In the genomic region with DNA sequence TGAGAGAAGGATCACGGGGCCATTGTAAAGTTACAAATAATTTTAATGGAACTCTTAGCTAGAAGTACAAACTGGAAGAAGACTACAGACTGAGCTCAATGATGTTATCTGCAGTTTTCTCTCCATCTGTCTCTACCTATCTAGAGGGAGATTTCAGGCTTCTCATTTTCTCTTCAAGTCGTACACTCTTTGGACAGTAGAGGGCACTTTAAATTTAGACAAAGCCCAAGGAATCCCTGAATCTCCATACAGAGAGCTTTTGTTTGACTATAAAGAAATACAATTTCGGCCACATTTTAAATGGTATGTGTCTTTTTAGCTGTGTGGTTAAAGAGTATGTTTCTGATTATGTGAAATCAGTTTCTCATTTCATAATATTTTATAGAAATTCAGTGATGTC, we compare ENCODE assay signal across 10 mouse cellular contexts.
DNase-seq lines count a peak whose midpoint lies in the region; ATAC-seq and TF ChIP-seq lines count a peak whose summit lies in the region.
"Had no signal": no experiment of that assay in that cellular context is flagged by ENCODE, and none has a peak within 500 bp of the region (broad histone marks: within the 10 kb centered on the region; RNA-seq: fewer than 3 reads in every experiment).

No protein-coding gene starts in this region.

- peak; percentile 69 for TF ChIP-seq CTCF in heart, adult 2 months (IDR thresholded peaks at IDR 0.05)
- peak; percentile 60 for TF ChIP-seq CTCF in lung, postnatal 0 days (IDR thresholded peaks at IDR 0.05)

- no peak for ATAC-seq in heart, embryonic 11.5 days (replicated peaks; ENCODE audit: insufficient number of reproducible peaks, low FRiP score, low TSS enrichment)
- ATAC-seq in lung, postnatal 0 days = no peak
- peak; percentile 78 for ATAC-seq in hindbrain, embryonic 14.5 days (ENCODE audit: low FRiP score)

- no peak for TF ChIP-seq POLR2A in heart, adult 2 months (IDR thresholded peaks at IDR 0.05; ENCODE audit: insufficient read depth, low read depth, low read length)

- H3K27ac ChIP-seq in heart, adult 2 months = no peak overlapping the region
- H3K27ac ChIP-seq in heart, embryonic 11.5 days (ENCODE audit: low read depth, low read length) = no peak overlapping the region
- H3K27ac ChIP-seq in lung, postnatal 0 days (ENCODE audit: low read length) = no peak overlapping the region
- H3K27ac ChIP-seq in hindbrain, embryonic 14.5 days = no peak overlapping the region
- H3K27ac ChIP-seq: embryonic facial prominence, embryonic 13.5 days; stomach, embryonic 15.5 days had no signal

- no peak for TF ChIP-seq EP300 in heart, adult 2 months (IDR thresholded peaks at IDR 0.05; ENCODE audit: insufficient read depth, low read depth, low read length)
- no peak for TF ChIP-seq EP300 in lung, postnatal 0 days (IDR thresholded peaks at IDR 0.05)

- no peak for DNase-seq in heart, adult 2 months
- peak; percentile 56 for DNase-seq in lung, postnatal 0 days (ENCODE audit: low spot score)
- DNase-seq in lung, postnatal 4 days = no peak
- DNase-seq in hindbrain, embryonic 14.5 days (ENCODE audit: low spot score) = peak; percentile 85
- peak; percentile 38 for DNase-seq in telencephalon, adult 2 months (ENCODE audit: low read depth, low spot score)
- no peak for DNase-seq in adrenal gland, postnatal 4 days (ENCODE audit: low spot score in 2 of 2)
- no peak for DNase-seq in adrenal gland, adult 18-20 months (ENCODE audit: low spot score in 2 of 2)

- H3K9me3 ChIP-seq in heart, embryonic 11.5 days (replicated peaks; ENCODE audit: control insufficient read depth, low read length) = no peaks in the 10 kb centered on the region
- H3K9me3 ChIP-seq in lung, postnatal 0 days (ENCODE audit: low read length) = no peaks in the 10 kb centered on the region
- H3K9me3 ChIP-seq in hindbrain, embryonic 14.5 days (ENCODE audit: control insufficient read depth, low read length) = no peaks in the 10 kb centered on the region
- H3K9me3 ChIP-seq: embryonic facial prominence, embryonic 13.5 days; stomach, embryonic 15.5 days had no signal

- H3K36me3 ChIP-seq in heart, adult 2 months (ENCODE audit: control insufficient read depth, insufficient read depth, low read length) = no peaks in the 10 kb centered on the region
- H3K36me3 ChIP-seq in heart, embryonic 11.5 days (ENCODE audit: control insufficient read depth, insufficient read depth, low read length) = no peaks in the 10 kb centered on the region
- no peaks in the 10 kb centered on the region for H3K36me3 ChIP-seq in lung, postnatal 0 days (ENCODE audit: insufficient read depth, low read length)
- no peaks in the 10 kb centered on the region for H3K36me3 ChIP-seq in hindbrain, embryonic 14.5 days (replicated peaks; ENCODE audit: control insufficient read depth, insufficient read depth)
- H3K36me3 ChIP-seq: embryonic facial prominence, embryonic 13.5 days; stomach, embryonic 15.5 days had no signal

- H3K4me2 ChIP-seq in heart, embryonic 11.5 days = no peak overlapping the region
- no peak overlapping the region for H3K4me2 ChIP-seq in lung, postnatal 0 days (replicated peaks; ENCODE audit: low read depth, low read length)
- no peak overlapping the region for H3K4me2 ChIP-seq in hindbrain, embryonic 14.5 days (replicated peaks)
- H3K4me2 ChIP-seq: embryonic facial prominence, embryonic 13.5 days; stomach, embryonic 15.5 days had no signal

- no peaks in the 10 kb centered on the region for H3K4me1 ChIP-seq in heart, adult 2 months (ENCODE audit: control insufficient read depth, insufficient read depth, low read length)
- no peaks in the 10 kb centered on the region for H3K4me1 ChIP-seq in heart, embryonic 11.5 days (ENCODE audit: control insufficient read depth, insufficient read depth, low read length)
- peaks cover 5% of the 10 kb centered on the region; the same call in 1 of the 2 replicates for H3K4me1 ChIP-seq in lung, postnatal 0 days (ENCODE audit: insufficient read depth, low read depth, low read length)
- peaks cover 7% of the 10 kb centered on the region for H3K4me1 ChIP-seq in hindbrain, embryonic 14.5 days (replicated peaks; ENCODE audit: control insufficient read depth, insufficient read depth, low read length)

- H3K27me3 ChIP-seq in heart, adult 2 months (ENCODE audit: control insufficient read depth, insufficient read depth, low read length) = no peaks in the 10 kb centered on the region
- H3K27me3 ChIP-seq in heart, embryonic 11.5 days (ENCODE audit: control insufficient read depth, insufficient read depth, low read length) = no peaks in the 10 kb centered on the region
- H3K27me3 ChIP-seq in lung, postnatal 0 days (replicated peaks; ENCODE audit: insufficient read depth, low read length) = no peaks in the 10 kb centered on the region
- no peaks in the 10 kb centered on the region for H3K27me3 ChIP-seq in hindbrain, embryonic 14.5 days (ENCODE audit: control insufficient read depth, insufficient read depth, low read length)
- H3K27me3 ChIP-seq: stomach, embryonic 15.5 days had no signal

- intact Hi-C loops in heart, adult 2 months (cut with DNase I) = loop anchor here (10.0 kb wide), 2 partner anchors 405 to 755 kb away; no protein-coding TSS in a partner anchor

- no peaks in the 10 kb centered on the region for H3K79me2 ChIP-seq in heart, adult 2 months (replicated peaks; ENCODE audit: control insufficient read depth, insufficient read depth, low read length)

- H3K4me3 ChIP-seq in heart, adult 2 months = no peak overlapping the region
- H3K4me3 ChIP-seq in heart, embryonic 11.5 days (ENCODE audit: low read depth, low read length) = no peak overlapping the region
- no peak overlapping the region for H3K4me3 ChIP-seq in lung, postnatal 0 days (ENCODE audit: low read depth, low read length)
- H3K4me3 ChIP-seq in hindbrain, embryonic 14.5 days (replicated peaks; ENCODE audit: low read length) = no peak overlapping the region
- H3K4me3 ChIP-seq: embryonic facial prominence, embryonic 13.5 days; stomach, embryonic 15.5 days had no signal

- WGBS in heart, adult 2 months = 11% methylated on average over 3 of the region's 3 CpGs
- WGBS in heart, embryonic 11.5 days (ENCODE audit: insufficient replicate concordance) = 16% methylated on average over 3 of the region's 3 CpGs
- WGBS in lung, postnatal 0 days = 17% methylated on average over 3 of the region's 3 CpGs
- 16% methylated on average over 3 of the region's 3 CpGs for WGBS in hindbrain, embryonic 14.5 days

- no peak overlapping the region for H3K9ac ChIP-seq in heart, adult 2 months (ENCODE audit: low read depth, low read length)
- H3K9ac ChIP-seq in heart, embryonic 11.5 days (ENCODE audit: low read depth, low read length) = no peak overlapping the region
- H3K9ac ChIP-seq in lung, postnatal 0 days (replicated peaks; ENCODE audit: low read depth) = no peak overlapping the region
- H3K9ac ChIP-seq in hindbrain, embryonic 14.5 days = no peak overlapping the region
- H3K9ac ChIP-seq: embryonic facial prominence, embryonic 13.5 days; stomach, embryonic 15.5 days had no signal

Comparison
In these comparisons a context has a peak if more than half of its experiments do, and no peak if none do; other contexts are left out.
1. DNase-seq: peak in lung, postnatal 0 days (single experiment), hindbrain, embryonic 14.5 days (single experiment) and telencephalon, adult 2 months (single experiment); none in heart, adult 2 months (0 of 2), lung, postnatal 4 days (0 of 2), adrenal gland, postnatal 4 days (0 of 2) and adrenal gland, adult 18-20 months (0 of 2).